Mouse (Mus musculus) liver, embryonic 18 days (tissue): ENCODE data around the gene Pou4f2. TPM values are rescaled to one million over a fixed set of nuclear protein-coding genes. Genes with fewer than 3 reads are reported as not detected.

Experiments
- polyA plus RNA-seq: library from polyadenylated mRNA; depleted of rRNA; stranded (reverse); fragments of >200 nt; gene quantifications from 2 replicates; pipeline ENCODE4 v1.2.3, GENCODE M21; 2012; rRNA removed

Pou4f2 gene
- polyA plus RNA-seq, result not detected in 2 replicates

DNA sequence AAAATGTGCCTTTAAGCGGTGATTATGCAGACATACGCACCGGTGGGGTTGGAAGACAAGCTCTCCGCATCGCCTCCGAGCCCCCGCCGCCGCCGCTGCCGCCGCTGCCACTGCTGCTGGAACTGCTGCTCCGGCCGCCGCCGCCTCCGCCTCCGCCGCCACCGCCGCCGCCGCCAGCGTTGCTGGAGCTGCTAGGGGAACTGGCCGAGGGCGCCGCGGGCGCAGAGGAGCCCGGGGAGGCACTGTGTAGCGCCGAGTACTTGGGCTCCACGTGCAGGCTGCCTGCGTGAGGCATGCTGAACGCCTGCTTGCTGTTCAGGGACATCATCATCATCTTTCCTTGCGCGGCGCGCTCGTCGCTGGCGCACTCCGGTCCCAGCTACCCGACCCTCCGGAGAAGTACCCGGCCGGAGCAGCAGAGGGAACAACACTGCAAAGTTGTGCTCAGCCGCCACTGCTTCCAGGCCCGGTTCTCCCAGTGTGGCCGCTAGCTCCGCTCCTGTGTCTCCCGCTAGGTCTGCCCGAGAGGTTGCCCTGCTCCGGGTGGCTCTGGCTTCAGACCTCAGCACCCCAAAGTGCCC lies at the start of gene Pou4f2:
Gene Pou4f2 (minus strand): TSS at position 575 of the 581 bp plus-strand sequence.

Other genes starting within 250 kb of the Pou4f2 start
- not detected in 2 replicates for gene Ttc29, start 223.3 kb downstream of the Pou4f2 start, polyA plus RNA-seq
- gene Rbmxl1, start 72.3 kb upstream of the Pou4f2 start, polyA plus RNA-seq, result 39.5 and 41.4 TPM in 2 replicates
- gene Slc10a7, start 72.7 kb upstream of the Pou4f2 start, polyA plus RNA-seq, result 4.0 TPM in 2 replicates